Mouse (Mus musculus): ENCODE data around the gene Rabif.
"Not testable (repeated sequence)": the region's sequence is repeated elsewhere in the genome, so short reads cannot be mapped to it uniquely, and the experiment has no call there.

- not testable (repeated sequence) for TF ChIP-seq EP300, CTCF (IDR thresholded peaks at IDR 0.05; ENCODE audit: low read depth)
These were observed 39.3 kb downstream of the Rabif start for GRCm38 (mm10) chr1:134533710-134534109.
